Mouse (Mus musculus): Measurements from ENCODE around the gene Luc7l2.

GRCm38 (mm10) chr6:38512096-38512495 is 39.0 kb upstream of the Luc7l2 start:
- TF ChIP-seq POLR2A (IDR thresholded peaks at IDR 0.05; ENCODE audit: insufficient read depth, low read depth, low read length) (no peak), CTCF (IDR thresholded peaks at IDR 0.05; ENCODE audit: insufficient read depth, low read depth, low read length) (no peak)
